Mouse (Mus musculus): ENCODE data around the gene Acot13. TPM values are rescaled to one million over a fixed set of nuclear protein-coding genes. Genes with fewer than 3 reads are reported as not detected.

Acot13 gene
- polyA plus RNA-seq, 1 experiment from 2014 or later, result 312 TPM

GRCm38 (mm10) chr13:24826116-24826515 is 5.2 kb downstream of the Acot13 start:
- no peaks in the 10 kb centered on the region for H3K27me3 ChIP-seq (ENCODE audit: control insufficient read depth, insufficient read depth, low read length)
- H3K27ac ChIP-seq (replicated peaks in 1 of 2; ENCODE audit: control insufficient read depth in 1 of 2, insufficient read depth in 1 of 2, low read depth in 2 of 2, low read length in 2 of 2), result peak overlapping the region in 1 of 2 experiments; percentile 66; a peak in 3 of 4 replicates
- H3K4me3 ChIP-seq (ENCODE audit: control insufficient read depth in 1 of 2, insufficient read depth in 1 of 2, low read depth in 1 of 2, low read length in 2 of 2), result no peak overlapping the region
- peak overlapping the region; percentile 25 for H3K4me2 ChIP-seq (ENCODE audit: low read length)
- peaks cover 18 to 31% of the 10 kb centered on the region in 2 experiments for H3K4me1 ChIP-seq (ENCODE audit: control insufficient read depth in 2 of 2, insufficient read depth in 2 of 2, low read length in 2 of 2)
- no peaks in the 10 kb centered on the region for H3K9me3 ChIP-seq (ENCODE audit: control insufficient read depth, low read length)
- H3K36me3 ChIP-seq (ENCODE audit: control insufficient read depth, insufficient read depth, low read length), result peaks cover 7% of the 10 kb centered on the region; the same call in 1 of the 2 replicates
- 27% methylated on average over 7 of the region's 7 CpGs for WGBS
- no peak for ATAC-seq (ENCODE audit: insufficient number of reproducible peaks, insufficient read depth, low FRiP score, low read depth)
- H3K9ac ChIP-seq (ENCODE audit: low read length), result peak overlapping the region; percentile 18; the same call in 1 of the 2 replicates

- Histone ChIP-seq H3K27me3 (ENCODE audit: control insufficient read depth, insufficient read depth, low read length) (no peaks in the 10 kb centered on the region), H3K9me3 (ENCODE audit: control insufficient read depth, low read length) (no peaks in the 10 kb centered on the region), H3K36me3 (ENCODE audit: control insufficient read depth, insufficient read depth, low read length) (peaks cover 8% of the 10 kb centered on the region), H3K9ac (ENCODE audit: low read length) (peak overlapping the region; percentile 18; the same call in 1 of the 2 replicates), H3K4me2 (ENCODE audit: low read length) (peak overlapping the region; percentile 25), H3K4me3 (ENCODE audit: control insufficient read depth in 1 of 2, insufficient read depth in 1 of 2, low read depth in 1 of 2, low read length in 2 of 2) (no peak overlapping the region), H3K4me1 (ENCODE audit: control insufficient read depth in 2 of 2, insufficient read depth in 2 of 2, low read length in 2 of 2) (peaks cover 18 to 31% of the 10 kb centered on the region in 2 experiments), H3K27ac (replicated peaks in 1 of 2; ENCODE audit: control insufficient read depth in 1 of 2, insufficient read depth in 1 of 2, low read depth in 2 of 2, low read length in 2 of 2) (peak overlapping the region; percentile 39 to 66)
- WGBS, result 57% methylated on average over 4 of the region's 4 CpGs
- no peak for ATAC-seq (ENCODE audit: insufficient number of reproducible peaks, insufficient read depth, low FRiP score, low read depth)
These were observed 5.8 kb downstream of the Acot13 start for GRCm38 (mm10) chr13:24825587-24825986.

- H3K4me3 ChIP-seq (ENCODE audit: control insufficient read depth in 1 of 2, insufficient read depth in 1 of 2, low read depth in 1 of 2, low read length in 2 of 2), result no peak overlapping the region
- WGBS, result 51% methylated on average over 4 of the region's 4 CpGs
- H3K4me1 ChIP-seq (ENCODE audit: control insufficient read depth in 2 of 2, insufficient read depth in 2 of 2, low read length in 2 of 2), result peaks cover 18 to 26% of the 10 kb centered on the region in 2 experiments
- H3K27ac ChIP-seq (replicated peaks in 1 of 2; ENCODE audit: control insufficient read depth in 1 of 2, insufficient read depth in 1 of 2, low read depth in 2 of 2, low read length in 2 of 2), result peak overlapping the region in 1 of 2 experiments; percentile 35; a peak in 2 of 4 replicates
- no peak for ATAC-seq (ENCODE audit: insufficient number of reproducible peaks, insufficient read depth, low FRiP score, low read depth)
- no peaks in the 10 kb centered on the region for H3K27me3 ChIP-seq (ENCODE audit: control insufficient read depth, insufficient read depth, low read length)
- H3K9me3 ChIP-seq (ENCODE audit: control insufficient read depth, low read length), result no peaks in the 10 kb centered on the region
- no peak overlapping the region for H3K9ac ChIP-seq (ENCODE audit: low read length)
- H3K4me2 ChIP-seq (ENCODE audit: low read length), result no peak overlapping the region
- H3K36me3 ChIP-seq (ENCODE audit: control insufficient read depth, insufficient read depth, low read length), result peaks cover 18% of the 10 kb centered on the region
These were observed 6.7 kb downstream of the Acot13 start for GRCm38 (mm10) chr13:24824647-24825046.

GRCm38 (mm10) chr13:24822663-24823343 is 8.5 kb downstream of the Acot13 start:
- WGBS, result 83% methylated on average over 16 of the region's 16 CpGs
- H3K9ac ChIP-seq (ENCODE audit: low read length), result no peak overlapping the region
- H3K27ac ChIP-seq (replicated peaks in 1 of 2; ENCODE audit: control insufficient read depth in 1 of 2, insufficient read depth in 1 of 2, low read depth in 2 of 2, low read length in 2 of 2), result no peak overlapping the region
- H3K4me1 ChIP-seq (ENCODE audit: control insufficient read depth in 2 of 2, insufficient read depth in 2 of 2, low read length in 2 of 2), result peaks cover 18 to 26% of the 10 kb centered on the region in 2 experiments
- no peaks in the 10 kb centered on the region for H3K9me3 ChIP-seq (ENCODE audit: control insufficient read depth, low read length)
- no peak overlapping the region for H3K4me3 ChIP-seq (ENCODE audit: control insufficient read depth in 1 of 2, insufficient read depth in 1 of 2, low read depth in 1 of 2, low read length in 2 of 2)
- no peaks in the 10 kb centered on the region for H3K27me3 ChIP-seq (ENCODE audit: control insufficient read depth, insufficient read depth, low read length)
- peaks cover 35% of the 10 kb centered on the region for H3K36me3 ChIP-seq (ENCODE audit: control insufficient read depth, insufficient read depth, low read length)
- no peak overlapping the region for H3K4me2 ChIP-seq (ENCODE audit: low read length)
- ATAC-seq (ENCODE audit: insufficient number of reproducible peaks, insufficient read depth, low FRiP score, low read depth), result no peak

GRCm38 (mm10) chr13:24819931-24820330 is 11.4 kb downstream of the Acot13 start:
- H3K27me3 ChIP-seq (ENCODE audit: control insufficient read depth, insufficient read depth, low read length), result no peaks in the 10 kb centered on the region
- no peak overlapping the region for H3K9ac ChIP-seq (ENCODE audit: low read length)
- 97% methylated on average over 1 of the region's 1 CpGs for WGBS
- no peak overlapping the region for H3K27ac ChIP-seq (replicated peaks in 1 of 2; ENCODE audit: control insufficient read depth in 1 of 2, insufficient read depth in 1 of 2, low read depth in 2 of 2, low read length in 2 of 2)
- peaks cover 57% of the 10 kb centered on the region for H3K36me3 ChIP-seq (ENCODE audit: control insufficient read depth, insufficient read depth, low read length)
- no peaks in the 10 kb centered on the region for H3K9me3 ChIP-seq (ENCODE audit: control insufficient read depth, low read length)
- no peak overlapping the region for H3K4me2 ChIP-seq (ENCODE audit: low read length)
- peaks cover 3 to 6% of the 10 kb centered on the region in 2 experiments; a peak in 3 of 4 replicates for H3K4me1 ChIP-seq (ENCODE audit: control insufficient read depth in 2 of 2, insufficient read depth in 2 of 2, low read length in 2 of 2)
- no peak for ATAC-seq (ENCODE audit: insufficient number of reproducible peaks, insufficient read depth, low FRiP score, low read depth)
- H3K4me3 ChIP-seq (ENCODE audit: control insufficient read depth in 1 of 2, insufficient read depth in 1 of 2, low read depth in 1 of 2, low read length in 2 of 2), result no peak overlapping the region

GRCm38 (mm10) chr13:24816125-24817092 is 14.9 kb downstream of the Acot13 start:
- ATAC-seq (ENCODE audit: insufficient number of reproducible peaks, insufficient read depth, low FRiP score, low read depth), result peak; percentile 62
- no peak overlapping the region for H3K4me2 ChIP-seq (ENCODE audit: low read length)
- 0 out of 4 replicates have a peak, but pooled peaks cover 0 to 3% of the 10 kb centered on the region in 2 experiments for H3K4me1 ChIP-seq (ENCODE audit: control insufficient read depth in 2 of 2, insufficient read depth in 2 of 2, low read length in 2 of 2)
- no peak overlapping the region for H3K9ac ChIP-seq (ENCODE audit: low read length)
- H3K4me3 ChIP-seq (ENCODE audit: control insufficient read depth in 1 of 2, insufficient read depth in 1 of 2, low read depth in 1 of 2, low read length in 2 of 2), result no peak overlapping the region
- H3K27me3 ChIP-seq (ENCODE audit: control insufficient read depth, insufficient read depth, low read length), result no peaks in the 10 kb centered on the region
- WGBS, result 57% methylated on average over 4 of the region's 4 CpGs
- H3K27ac ChIP-seq (replicated peaks in 1 of 2; ENCODE audit: control insufficient read depth in 1 of 2, insufficient read depth in 1 of 2, low read depth in 2 of 2, low read length in 2 of 2), result 0 out of 4 replicates have a peak overlapping the region, but pooled peaks of 1 of the 2 experiments have one; percentile 19
- peaks cover 85% of the 10 kb centered on the region for H3K36me3 ChIP-seq (ENCODE audit: control insufficient read depth, insufficient read depth, low read length)
- no peaks in the 10 kb centered on the region for H3K9me3 ChIP-seq (ENCODE audit: control insufficient read depth, low read length)

- Histone ChIP-seq H3K4me3 (ENCODE audit: control insufficient read depth in 1 of 2, insufficient read depth in 1 of 2, low read depth in 1 of 2, low read length in 2 of 2) (no peak overlapping the region), H3K27me3 (ENCODE audit: control insufficient read depth, insufficient read depth, low read length) (no peaks in the 10 kb centered on the region), H3K9ac (ENCODE audit: low read length) (no peak overlapping the region), H3K27ac (replicated peaks in 1 of 2; ENCODE audit: control insufficient read depth in 1 of 2, insufficient read depth in 1 of 2, low read depth in 2 of 2, low read length in 2 of 2) (no peak overlapping the region), H3K36me3 (ENCODE audit: control insufficient read depth, insufficient read depth, low read length) (peaks cover 89% of the 10 kb centered on the region), H3K4me1 (ENCODE audit: control insufficient read depth in 2 of 2, insufficient read depth in 2 of 2, low read length in 2 of 2) (0 out of 4 replicates have a peak, but pooled peaks cover 0 to 3% of the 10 kb centered on the region in 2 experiments), H3K9me3 (ENCODE audit: control insufficient read depth, low read length) (no peaks in the 10 kb centered on the region), H3K4me2 (ENCODE audit: low read length) (no peak overlapping the region)
- 87% methylated on average over 1 of the region's 1 CpGs for WGBS
- no peak for ATAC-seq (ENCODE audit: insufficient number of reproducible peaks, insufficient read depth, low FRiP score, low read depth)
These were observed 16.7 kb downstream of the Acot13 start for GRCm38 (mm10) chr13:24814616-24815015.

Measured in heart, embryonic 14.5 days (tissue).